Mouse (Mus musculus): ENCODE measurements at regions not wholly inside any gene's neighbourhood (a gene's known extent, or its start where the extent isn't known, plus 50 kb on each side); places are given as distances from the start of the nearest gene placed in this dataset.
A peak's percentile ranks its signal among the peaks of the same experiment; 100 is the strongest.
"Not testable (repeated sequence)": the region's sequence is repeated elsewhere in the genome, so short reads cannot be mapped to it uniquely, and the experiment has no call there.

DNA sequence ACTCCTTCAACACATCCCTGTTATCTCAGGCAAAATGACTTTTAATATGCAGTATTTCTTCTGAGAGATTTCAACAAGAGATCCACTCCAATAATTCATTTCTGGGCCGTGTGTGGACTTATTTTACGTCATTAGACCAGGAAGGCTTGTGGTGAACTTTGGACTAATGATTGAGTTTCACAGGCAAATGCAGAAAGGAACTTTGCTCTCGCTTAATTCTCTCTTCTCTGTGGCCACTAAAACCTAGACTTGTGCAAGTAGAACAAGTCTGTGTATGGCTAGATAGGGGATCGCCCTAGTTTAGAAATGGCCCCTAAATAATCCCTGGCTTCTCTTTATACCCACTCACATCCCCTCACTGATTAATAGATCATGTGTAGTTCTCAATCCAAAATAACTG, 50.6 kb upstream of the Ppp1r12a start:
- DNase-seq, result no peak
- intact Hi-C loops (cut with DNase I), result no loop called here

DNA sequence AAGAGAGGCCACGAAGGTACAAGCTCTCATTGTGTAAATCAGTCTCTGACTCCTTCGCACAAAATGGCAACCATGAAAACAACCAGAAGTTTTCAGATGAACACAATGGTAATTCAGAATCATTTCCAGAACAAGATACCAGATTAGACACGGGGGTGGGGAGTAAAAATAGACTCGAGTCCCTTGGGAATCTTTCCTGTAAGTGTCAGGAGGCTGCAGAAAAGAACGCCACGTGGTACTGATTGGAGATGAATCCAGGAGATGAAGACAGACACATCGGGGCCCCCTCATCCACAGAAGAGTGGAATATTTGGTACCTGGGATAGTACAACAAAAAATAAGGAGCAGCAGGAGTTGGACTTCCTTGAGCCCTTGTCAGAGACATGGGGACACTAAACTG, 51.1 kb upstream of the Ppp1r12a start:
- intact Hi-C loops (cut with DNase I), result no loop called here
- DNase-seq, result no peak

DNA sequence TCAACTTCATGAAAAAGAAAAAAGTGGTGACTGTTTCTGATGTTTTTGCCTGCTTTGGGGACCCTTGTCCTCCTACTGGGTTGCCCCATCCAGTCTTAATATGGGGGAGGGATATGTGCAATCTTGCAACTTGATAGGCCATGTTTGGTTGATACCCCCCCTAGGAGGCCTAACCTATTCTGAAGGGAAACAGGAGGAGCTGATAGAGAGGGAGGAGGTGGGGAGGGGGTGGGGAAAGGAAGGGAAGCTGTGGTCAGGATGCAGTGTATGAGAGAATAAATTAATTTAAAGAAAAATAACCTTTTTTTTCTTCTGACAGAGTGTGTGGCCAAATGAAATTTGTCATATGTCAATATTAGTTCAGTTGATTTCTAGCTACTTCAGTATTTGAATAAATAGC, 51.8 kb upstream of the Ppp1r12a start:
- no peak for DNase-seq
- intact Hi-C loops (cut with DNase I), result no loop called here

DNA sequence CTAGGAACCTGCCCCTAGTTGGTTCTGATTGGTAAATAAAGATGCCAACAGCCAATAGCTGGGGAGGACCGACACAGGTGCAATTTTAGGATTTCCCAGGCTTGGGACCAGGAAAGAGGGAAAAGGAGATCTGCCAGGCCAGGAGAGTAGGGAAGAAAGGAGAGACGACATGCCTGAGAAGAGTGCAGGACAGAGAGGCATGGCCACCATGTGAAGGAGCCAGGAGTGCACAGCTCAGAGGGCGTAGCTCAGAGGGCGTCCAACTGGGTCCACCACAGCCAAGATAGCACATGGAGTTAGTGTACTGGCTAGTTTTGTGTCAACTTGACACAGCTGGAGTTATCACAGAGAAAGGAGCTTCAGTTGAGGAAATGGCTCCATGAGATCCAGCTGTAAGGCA, 53.5 kb upstream of the Ppp1r12a start:
- intact Hi-C loops (cut with DNase I); DNase-seq: not testable (repeated sequence)

DNA sequence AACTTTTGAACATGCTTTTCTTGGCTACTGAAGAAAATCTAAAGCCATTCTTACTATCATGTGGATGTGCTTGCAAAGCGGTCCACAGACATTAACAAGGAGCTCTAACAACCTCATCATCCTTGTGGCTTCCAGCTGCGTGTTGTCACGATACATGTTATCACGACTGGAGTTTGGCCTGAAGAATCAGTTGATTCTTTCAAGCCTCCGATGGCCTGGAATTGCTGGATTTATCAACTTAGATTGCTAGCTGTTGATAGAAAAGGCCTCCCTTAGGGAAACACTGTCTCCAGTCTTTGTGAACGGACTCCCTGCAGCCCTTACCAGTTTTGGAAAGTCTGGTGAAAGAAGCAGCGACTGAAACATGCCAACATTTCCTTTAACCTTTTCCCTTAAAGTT, 60.5 kb upstream of the Ppp1r12a start:
- intact Hi-C loops (cut with DNase I), result no loop called here
- DNase-seq, result no peak

DNA sequence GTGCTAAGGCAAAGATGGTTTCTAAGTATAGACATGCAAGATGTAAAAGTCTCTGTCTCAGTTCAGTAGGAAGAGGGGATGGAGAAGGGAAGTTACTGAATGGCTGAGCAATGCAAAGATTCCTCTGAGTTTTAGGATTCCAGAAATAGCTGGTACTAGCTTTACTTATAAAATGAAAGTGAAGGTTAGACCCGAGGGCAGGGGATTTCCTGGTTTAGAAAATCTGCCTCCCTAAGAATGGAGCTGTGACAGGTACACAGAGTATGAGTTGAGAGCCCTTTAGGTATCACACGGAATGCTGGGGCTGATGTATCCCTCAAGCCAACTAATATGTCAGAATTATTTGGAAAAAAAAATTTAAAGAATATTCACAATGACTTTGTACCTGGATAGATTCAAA, 69.0 kb upstream of the Ppp1r12a start:
- no peak for DNase-seq
- intact Hi-C loops (cut with DNase I), result no loop called here

DNA sequence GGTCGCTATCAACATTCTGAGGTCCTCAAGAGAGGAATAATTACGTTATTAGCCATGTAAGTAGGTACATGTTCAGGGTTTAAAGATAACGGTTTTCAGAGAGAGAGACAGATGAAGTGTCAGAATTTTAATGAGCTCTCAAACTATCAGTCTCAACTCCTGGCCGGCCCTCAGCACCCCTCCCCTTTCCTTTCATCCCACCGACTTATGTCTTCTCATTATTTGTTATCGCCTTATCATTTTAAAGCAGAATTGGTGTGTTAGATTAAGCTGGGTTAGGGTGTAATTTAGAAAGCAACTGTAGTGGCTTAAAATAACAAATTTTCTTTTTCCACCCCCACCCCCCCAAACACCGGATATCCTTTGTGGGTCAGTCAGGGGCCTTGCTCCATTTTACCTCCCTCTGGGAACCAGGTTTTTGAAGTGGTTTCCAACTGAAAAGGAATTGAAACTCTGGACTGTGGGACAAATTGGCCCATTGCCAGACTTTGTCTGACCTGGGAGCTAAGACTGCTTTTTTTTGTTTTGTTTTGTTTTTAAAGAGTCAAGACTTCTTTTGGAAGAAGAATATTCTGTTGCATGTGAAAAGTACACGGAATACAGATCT, 72.5 kb upstream of the Ppp1r12a start:
- intact Hi-C loops (cut with DNase I), result no loop called here
- no peak for DNase-seq

DNA sequence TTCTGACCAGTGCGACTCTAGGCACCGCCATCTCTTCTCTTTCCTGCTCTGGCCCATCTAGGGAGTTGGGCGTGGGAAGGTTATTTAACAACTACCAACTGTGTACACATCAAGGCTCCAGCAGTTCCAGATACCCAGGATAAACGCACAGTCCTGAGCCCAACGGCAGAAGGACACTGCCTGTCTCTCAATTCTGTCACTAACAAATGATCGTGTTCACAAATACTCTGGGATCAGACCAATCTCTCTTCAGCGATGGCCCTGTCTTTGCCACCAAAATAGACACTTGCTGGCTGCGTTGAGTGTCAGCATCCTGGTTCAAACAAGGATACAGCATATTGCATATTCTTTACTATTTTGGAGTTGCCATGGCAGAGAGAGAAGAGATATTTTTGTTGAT, 73.1 kb upstream of the Ppp1r12a start:
- intact Hi-C loops (cut with DNase I), result no loop called here
- no peak for DNase-seq

DNA sequence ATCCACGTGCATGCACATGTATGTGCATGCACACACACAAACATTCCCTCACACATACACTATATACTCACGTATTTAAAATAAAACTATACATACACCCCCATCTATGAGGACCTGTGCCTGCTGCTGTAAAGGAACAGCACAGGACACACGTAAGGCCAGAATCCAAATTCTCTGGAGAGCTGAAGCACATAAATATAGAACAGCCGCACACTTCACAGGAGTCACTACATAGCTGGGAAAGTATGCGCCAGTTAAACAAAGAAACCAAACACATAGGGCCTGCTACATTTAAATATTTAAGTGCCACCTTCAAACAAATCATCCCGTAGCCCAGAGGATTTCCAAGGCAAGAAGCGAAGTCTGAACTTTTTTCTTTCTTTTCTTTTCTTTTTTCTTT, 73.8 kb upstream of the Ppp1r12a start:
- no peak for DNase-seq
- intact Hi-C loops (cut with DNase I), result no loop called here

DNA sequence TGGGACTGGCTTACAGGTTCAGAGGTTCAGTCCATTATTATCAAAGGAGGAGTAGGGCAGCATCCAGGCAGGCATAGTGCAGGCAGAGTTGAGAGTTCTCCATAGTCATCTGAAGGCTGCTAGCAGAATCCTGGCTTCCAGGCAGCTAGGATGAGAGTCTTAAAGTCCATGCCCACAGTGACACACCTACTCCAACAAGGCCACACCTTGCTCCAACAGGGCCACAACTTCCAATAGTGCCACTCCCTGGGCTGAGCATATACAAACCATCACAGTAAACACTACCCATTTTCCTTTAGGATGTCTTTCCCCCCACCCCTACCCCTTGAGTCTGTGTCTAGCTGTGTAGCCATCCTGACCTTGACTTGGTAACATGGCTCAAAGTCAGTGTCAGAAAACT, 78.8 kb upstream of the Ppp1r12a start:
- intact Hi-C loops (cut with DNase I), result no loop called here
- DNase-seq, result no peak

DNA sequence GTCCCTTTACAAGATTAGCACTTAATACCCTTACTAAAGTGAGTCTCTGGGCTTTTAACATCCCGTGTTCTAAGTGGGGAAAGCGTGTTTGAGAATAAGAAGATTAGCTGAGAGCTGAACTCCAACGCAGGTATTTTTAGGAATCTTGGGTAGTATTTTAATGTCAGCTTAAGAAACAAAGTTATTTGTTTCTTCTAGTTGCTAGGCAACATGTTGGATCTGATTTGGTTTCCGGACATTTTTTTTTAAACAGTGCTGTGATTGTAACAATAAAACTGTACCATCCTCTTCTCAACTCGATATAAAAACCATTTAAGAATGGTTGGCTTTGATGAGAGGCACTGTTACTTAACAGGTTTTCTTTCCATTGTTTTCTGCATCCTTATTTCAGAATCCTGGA, 86.8 kb upstream of the Ppp1r12a start:
- no peak for DNase-seq
- intact Hi-C loops (cut with DNase I), result no loop called here

DNA sequence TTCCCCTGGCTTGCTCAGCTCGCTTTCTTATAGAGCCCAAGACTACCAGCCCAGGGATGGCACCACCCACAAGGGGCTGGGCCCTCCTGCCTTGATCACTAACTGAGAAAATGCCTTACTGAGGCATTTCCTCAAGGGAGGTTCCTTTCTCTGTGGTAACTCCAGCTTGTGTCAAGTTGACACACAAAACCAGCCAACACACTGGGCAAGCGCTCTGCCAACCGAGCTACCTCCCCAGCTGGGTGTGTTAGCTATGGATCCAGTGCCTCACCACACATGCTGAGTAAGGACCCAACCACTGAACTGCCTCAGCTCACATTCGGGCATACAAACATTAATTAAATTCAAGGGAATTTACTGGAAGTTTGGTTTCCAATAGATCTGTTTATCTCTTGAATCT, 88.2 kb upstream of the Ppp1r12a start:
- no peak for DNase-seq
- intact Hi-C loops (cut with DNase I), result no loop called here

DNA sequence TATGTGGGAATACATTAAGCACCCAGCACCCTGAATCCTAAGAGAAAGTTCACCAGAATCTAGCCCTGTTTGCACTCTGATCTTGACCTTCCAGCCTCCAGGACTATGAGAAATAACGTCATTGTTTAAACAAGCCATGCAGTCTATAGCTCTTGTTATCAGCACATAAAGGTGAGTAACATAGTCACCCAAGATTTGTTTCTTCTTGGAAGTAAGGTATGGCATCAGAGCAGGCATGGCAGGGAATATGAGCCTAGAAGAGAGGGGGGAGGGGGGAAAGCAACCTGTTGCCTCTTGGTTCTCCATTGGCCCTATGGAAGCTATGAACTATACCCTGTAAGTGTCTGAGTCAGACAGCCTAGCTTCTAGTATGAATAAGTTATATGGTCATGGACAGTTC, 89.8 kb upstream of the Ppp1r12a start:
- intact Hi-C loops (cut with DNase I), result no loop called here
- DNase-seq, result no peak

DNA sequence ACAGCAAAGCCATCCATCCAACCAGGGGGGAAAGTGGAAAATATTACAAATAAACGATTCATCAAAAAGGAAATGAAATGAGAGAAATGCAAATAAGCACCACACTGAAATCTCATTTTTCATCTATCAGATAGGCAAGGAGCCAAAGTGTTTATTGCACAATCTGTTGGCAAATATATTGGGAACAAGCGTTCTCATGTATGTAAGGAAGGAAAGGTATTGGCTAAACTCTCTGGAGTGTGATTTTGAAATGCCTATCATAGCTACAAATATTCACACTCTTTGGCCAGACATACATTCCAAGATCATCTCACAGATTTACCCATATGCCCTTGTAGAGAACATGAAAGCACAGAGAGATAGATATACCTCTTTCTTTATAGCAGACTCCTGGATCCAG, 90.6 kb upstream of the Ppp1r12a start:
- no peak for DNase-seq
- intact Hi-C loops (cut with DNase I), result no loop called here

DNA sequence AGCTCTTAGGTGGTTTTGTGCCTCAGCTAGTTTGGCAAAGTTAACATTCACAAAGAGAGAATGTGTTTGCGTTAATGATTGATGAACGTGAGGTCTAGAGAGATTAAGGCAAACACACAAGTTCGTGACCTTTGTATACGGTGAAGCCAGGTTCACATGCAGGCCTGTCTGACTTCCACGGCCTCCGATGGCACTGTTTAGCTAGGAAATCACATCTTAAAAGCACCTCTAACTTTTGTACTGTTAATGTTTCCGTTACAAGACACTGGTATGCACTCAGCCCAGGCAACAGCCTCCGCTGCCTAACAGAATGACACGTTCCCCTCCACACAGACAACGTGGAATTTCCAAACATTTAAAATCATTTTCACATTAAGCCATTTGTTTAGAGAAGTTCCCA, 94.3 kb upstream of the Ppp1r12a start:
- no peak for DNase-seq
- intact Hi-C loops (cut with DNase I), result no loop called here

DNA sequence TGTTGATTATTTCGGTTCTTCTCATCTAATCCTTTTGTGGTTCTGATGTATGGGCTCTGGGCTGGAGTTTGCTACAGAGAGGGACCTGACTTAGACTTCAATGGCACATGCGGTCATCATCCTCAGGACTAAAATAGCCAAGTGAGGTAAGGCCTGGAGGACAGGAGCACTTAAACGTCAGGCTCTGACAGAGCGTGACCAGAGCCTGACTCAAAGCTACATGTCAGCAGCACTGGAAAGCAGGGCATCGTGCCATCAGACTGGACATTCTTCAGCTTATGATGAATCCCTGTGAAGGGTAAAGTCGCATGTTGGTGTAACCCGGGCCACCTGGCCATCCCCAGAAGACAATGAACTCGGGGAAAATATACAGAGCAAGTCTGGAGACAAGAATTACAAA, 95.8 kb upstream of the Ppp1r12a start:
- no peak for DNase-seq
- intact Hi-C loops (cut with DNase I), result no loop called here

DNA sequence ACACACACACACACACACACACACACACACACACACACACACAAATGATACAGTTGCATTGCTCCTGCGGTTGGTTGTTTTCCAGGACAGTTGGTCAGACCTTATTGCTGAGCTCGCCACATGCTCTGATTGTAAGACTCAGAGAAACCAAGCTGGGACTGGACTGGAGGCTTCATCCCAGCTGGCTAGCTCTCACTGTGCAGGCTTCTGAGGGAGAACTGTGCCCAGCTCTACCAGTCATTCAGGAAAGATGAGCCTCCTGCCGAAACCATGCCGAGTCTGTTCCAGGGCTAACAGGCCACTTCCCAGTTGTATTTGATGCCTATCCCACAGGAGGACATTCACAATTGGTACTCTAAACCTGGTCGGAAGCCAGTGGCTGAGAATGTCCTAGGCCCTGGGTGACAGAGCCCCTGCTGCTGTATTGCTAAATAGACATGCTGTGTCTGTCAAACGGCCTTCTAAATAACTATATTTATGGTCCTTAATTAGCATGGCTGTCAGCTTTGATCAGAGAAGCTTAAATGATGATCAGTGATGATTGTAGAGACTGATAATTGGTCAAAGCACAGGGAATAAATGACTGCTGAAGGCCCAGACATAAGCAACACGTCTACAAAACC, 100.1 kb upstream of the Ppp1r12a start:
- DNase-seq, result peak; percentile 47
- intact Hi-C loops (cut with DNase I), result no loop called here

DNA sequence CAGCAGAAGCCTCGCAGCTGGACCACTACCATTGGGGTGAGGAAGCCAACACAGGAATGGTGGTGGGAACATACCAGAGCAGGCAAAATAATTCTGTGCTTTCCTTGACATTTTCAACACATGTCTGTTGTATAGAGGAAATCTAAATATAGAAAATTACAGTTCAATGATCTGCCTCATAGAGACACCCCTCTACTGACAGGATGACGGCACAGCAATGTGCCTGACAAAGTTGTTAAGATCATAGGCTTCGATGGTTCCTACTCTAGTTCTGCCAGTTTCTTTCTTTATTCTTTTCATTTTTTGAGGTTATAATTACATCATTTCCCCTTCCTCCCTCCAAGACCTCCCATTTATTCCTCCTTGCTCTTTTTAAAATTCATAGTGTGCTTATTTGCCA, 101.4 kb upstream of the Ppp1r12a start:
- intact Hi-C loops (cut with DNase I), result no loop called here
- no peak for DNase-seq

DNA sequence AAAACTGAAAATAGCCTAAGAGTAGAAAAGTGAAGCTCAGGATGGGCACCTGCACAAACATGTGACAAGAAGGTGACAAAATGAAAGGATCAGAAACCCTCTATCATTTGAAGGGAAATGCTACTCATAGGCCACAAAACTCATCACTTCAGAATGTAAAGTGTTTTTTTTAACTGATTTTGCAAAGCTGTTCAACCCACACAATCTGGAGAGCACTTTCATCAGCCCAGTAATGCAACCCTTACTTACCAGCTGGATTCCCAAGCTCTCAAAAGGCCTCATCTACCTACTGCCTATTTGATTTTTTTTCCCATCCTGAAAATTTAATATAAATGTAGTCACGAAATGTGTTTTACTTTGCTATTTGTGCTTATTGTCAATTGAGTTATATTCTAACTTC, 110.4 kb upstream of the Ppp1r12a start:
- no peak for DNase-seq
- intact Hi-C loops (cut with DNase I), result no loop called here

DNA sequence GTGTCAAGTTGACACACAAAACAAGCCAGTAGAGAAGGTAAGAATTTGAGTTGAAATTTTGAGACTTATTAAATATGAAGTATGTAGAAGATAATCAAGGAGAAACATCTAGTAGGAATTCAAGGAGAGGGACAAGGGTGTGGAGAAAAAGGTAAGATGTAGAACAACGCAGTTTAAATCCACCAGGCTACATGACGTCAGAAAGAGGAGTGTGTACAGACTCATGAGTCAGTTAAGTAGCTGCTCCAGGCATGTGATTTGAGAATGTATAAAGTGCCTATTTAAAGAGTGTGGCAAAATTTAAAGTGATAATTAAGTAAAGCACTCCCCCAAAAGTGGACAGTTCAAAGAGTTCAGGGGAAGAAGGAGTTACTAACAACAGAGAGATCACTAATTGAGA, 113.6 kb upstream of the Ppp1r12a start:
- no peak for DNase-seq
- intact Hi-C loops (cut with DNase I), result no loop called here

DNA sequence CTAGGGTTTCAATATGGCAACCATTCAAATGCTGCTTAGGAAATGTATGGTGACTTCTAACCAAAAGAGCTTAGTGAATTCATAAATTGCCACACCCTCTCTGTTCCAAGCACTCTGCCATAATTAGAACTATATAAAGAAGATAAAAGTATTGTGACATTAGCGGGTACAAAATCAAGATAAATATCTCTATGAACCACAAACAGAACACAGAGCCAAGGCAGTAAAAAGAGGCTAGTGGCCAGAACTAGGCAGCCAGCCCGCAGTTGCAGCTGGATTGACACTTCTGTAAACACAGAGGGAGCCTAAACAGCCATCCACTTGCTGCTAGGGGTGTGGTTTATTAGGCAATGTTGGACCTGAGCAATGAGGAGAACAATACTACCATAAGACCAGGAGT, 118.5 kb upstream of the Ppp1r12a start:
- intact Hi-C loops (cut with DNase I), result no loop called here
- DNase-seq, result no peak

DNA sequence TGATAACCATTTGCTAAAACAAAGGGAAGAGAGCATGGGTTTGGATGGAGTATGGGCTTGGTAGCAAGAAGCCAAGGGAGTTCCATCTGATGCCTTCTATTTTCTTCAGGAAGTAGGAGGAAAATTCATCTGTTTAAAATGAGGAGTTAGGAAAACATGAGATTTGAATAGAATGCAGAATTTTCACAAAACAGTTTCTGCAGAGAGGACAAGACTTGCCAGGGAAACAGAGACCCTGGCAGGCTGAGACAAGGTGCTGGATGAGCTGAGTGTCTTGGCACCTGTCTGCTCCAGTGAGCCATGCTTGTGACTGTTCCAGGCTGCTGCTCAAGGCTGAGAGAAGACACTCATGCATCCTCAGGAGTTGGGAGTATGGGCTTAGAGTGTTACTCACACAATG, 122.0 kb upstream of the Ppp1r12a start:
- intact Hi-C loops (cut with DNase I), result no loop called here
- no peak for DNase-seq

DNA sequence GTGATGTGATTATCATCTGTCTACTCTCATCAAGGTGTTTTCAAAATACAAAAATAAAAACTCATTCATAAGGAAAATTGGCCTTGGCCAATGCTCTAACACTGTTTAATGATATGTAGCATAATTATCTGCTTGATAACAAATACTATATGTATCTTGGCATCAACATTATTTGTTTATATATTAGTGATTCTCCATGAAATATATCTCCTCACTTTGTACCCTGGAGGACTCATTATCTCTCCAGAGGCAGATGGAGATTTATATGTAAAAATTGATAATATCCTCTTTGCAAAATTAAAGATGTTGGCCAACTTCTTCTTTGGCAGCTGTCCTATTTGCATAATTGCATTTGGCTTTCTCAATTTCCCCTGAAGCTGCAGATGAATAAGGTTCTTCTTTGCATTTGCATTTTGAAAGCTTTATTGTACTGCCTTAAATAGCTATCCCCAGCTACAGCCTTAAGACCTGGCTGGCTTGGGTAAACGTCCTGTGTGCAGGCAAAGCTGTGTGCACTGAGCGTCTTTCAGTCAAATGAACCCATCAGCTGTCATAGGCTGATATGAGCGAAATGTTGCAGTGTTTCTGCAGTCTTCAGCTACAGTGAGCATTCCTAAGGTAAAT, 124.7 kb upstream of the Otogl start:
- intact Hi-C loops (cut with DNase I), result no loop called here
- peak; percentile 5 for DNase-seq
